Mouse (Mus musculus) liver, embryonic 15.5 days (tissue): ENCODE results near the gene Parp11. TPM values are rescaled to one million over a fixed set of nuclear protein-coding genes. Genes with fewer than 3 reads are reported as not detected.

Experiments
- ATAC-seq: fragments of 200-750 bp; cut with Nextera tagmentation; 2 replicates; pipeline ENCODE4 v1.8.0; 2017; ENCODE audit warnings: moderate number of reproducible peaks, mild to moderate bottlenecking, moderate library complexity; ENCODE audit not compliant: insufficient read depth
- H3K27ac ChIP-seq: fragments of 300-500 bp; sonication (generic); replicated peaks from 2 replicates; pipeline ENCODE4 v1.5.1; 2015; ENCODE audit warnings: mild to moderate bottlenecking, inconsistent platforms
- H3K27me3 ChIP-seq: fragments of 300-500 bp; sonication (generic); 2 replicates; pipeline ENCODE4 v1.6.1; 2015; ENCODE audit warnings: mild to moderate bottlenecking, inconsistent platforms
- H3K36me3 ChIP-seq: fragments of 300-500 bp; sonication (generic); replicated peaks from 2 replicates; pipeline ENCODE4 v1.6.1; 2015; ENCODE audit warnings: moderate library complexity, mild to moderate bottlenecking, inconsistent platforms
- H3K4me1 ChIP-seq: fragments of 300-500 bp; sonication (generic); replicated peaks from 2 replicates; pipeline ENCODE4 v1.6.1; 2015; ENCODE audit warnings: inconsistent platforms
- H3K4me2 ChIP-seq: fragments of 300-500 bp; sonication (generic); 2 replicates; pipeline ENCODE4 v1.6.1; 2015; ENCODE audit warnings: moderate library complexity, mild to moderate bottlenecking, inconsistent platforms
- H3K4me3 ChIP-seq: fragments of 300-500 bp; sonication (generic); replicated peaks from 2 replicates; pipeline ENCODE4 v1.5.1; 2015; ENCODE audit warnings: mild to moderate bottlenecking, inconsistent platforms
- H3K9ac ChIP-seq: fragments of 300-500 bp; sonication (generic); 2 replicates; pipeline ENCODE4 v1.6.1; 2015; ENCODE audit warnings: moderate library complexity, mild to moderate bottlenecking, inconsistent platforms
- H3K9me3 ChIP-seq: fragments of 300-500 bp; sonication (generic); replicated peaks from 2 replicates; pipeline ENCODE4 v1.6.1; 2016; ENCODE audit warnings: inconsistent platforms
- WGBS: fragments of 180-500 bp; shearing (Covaris S2); methylation state at CpG from one replicate; pipeline ENCODE4 v1.1.7; 2015; ENCODE audit warnings: mixed read lengths; ENCODE audit not compliant: insufficient replicate concordance; 5-methylcytosine and 5-hydroxymethylcytosine counted together
- polyA plus RNA-seq: library from polyadenylated mRNA; unstranded; fragments of >200 nt; fragmentation: Nextera tagmentation; extraction: Ambion mirVana; gene quantifications from 2 replicates; pipeline ENCODE4 v1.2.1, GENCODE M21; 2015

Gene Parp11
- polyA plus RNA-seq, 1 experiment from 2014 or later = 6.2 TPM

DNA sequence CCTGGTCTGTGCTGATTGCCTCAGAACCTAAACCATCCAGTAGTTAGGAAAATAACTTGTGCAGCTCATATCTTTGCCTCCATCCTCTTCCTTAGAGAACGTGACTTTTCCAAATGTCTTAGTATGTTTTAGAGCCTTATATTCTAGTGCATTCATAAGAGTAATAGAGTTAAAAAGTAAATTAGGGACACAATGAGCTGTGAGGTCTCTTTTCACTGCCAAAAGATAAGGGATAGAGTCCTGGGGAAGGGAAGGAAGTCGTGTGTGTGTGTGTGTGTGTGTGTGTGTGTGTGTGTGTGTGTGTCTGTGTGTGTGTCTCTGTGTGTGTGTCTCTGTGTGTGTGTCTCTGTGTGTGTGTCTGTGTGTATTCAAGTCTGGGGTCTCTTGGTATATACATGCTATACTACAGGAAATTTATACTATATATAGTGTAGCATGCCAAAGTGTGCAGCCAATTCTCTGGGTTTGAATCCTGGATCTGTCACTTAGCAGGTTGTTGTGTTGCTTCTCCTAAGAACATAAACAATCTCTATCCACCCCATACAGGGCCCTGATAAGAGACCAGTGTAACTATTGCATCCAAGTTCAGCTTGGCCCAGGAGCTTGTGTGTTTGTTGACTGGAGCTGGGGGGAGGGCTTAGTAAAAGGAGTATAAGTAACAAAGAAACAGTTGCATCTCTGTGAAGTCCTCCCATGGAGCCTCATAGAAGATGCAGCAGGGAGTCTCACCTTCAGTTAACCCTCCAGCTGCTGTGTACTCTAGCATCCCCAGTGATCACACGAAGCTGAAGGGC is 85.0 kb downstream of the Parp11 start:
- ATAC-seq = no peak
- no peaks in the 10 kb centered on the region for H3K9me3 ChIP-seq
- H3K36me3 ChIP-seq = no peaks in the 10 kb centered on the region
- no peak overlapping the region for H3K4me3 ChIP-seq
- no peak overlapping the region for H3K9ac ChIP-seq
- H3K27me3 ChIP-seq = no peaks in the 10 kb centered on the region
- no peak overlapping the region for H3K4me2 ChIP-seq
- WGBS = 32% methylated on average over 3 of the region's 3 CpGs
- H3K4me1 ChIP-seq = peaks cover 11% of the 10 kb centered on the region
- no peak overlapping the region for H3K27ac ChIP-seq

DNA sequence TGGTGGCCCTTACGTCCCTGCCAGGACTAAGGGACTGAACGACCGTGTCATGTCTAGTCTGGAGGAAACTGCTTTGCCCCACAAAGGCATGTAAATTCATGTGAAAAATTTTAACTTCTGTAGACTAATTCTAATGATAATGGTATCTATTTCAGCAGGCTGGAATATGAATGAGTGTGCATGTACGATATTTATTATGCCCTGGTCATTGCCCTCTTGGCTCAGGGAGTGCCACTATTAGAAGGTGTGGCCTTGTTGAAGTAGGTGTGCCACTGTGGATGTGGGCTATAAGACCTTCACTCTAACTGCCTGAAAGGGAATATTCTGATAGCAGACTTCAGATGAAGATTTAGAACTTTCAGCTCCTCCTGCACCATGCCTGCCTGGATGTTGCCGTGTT is 85.7 kb downstream of the Parp11 start:
- WGBS = 72% methylated on average over 5 of the region's 5 CpGs

DNA sequence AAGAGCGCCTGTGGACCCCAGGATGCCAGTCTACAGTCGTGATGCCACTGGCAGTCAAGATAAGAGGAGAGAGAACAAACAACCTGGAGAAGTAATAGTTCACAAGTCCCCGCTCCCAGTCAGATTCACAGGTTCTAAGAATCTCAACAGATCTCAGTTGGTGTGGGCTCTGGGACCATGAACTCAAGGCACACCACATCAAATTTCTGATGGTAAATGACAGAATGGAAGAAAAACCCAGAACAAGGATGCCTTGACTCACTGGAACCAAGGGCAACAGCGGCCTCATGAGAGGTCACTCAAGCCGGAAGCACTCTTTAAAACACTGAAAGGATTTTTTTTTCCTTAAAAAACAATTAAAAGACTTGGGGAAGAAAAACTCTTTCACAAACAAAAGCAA is 87.1 kb downstream of the Parp11 start:
- Histone ChIP-seq H3K4me1 (peaks cover 8% of the 10 kb centered on the region), H3K27me3 (no peaks in the 10 kb centered on the region), H3K9ac (no peak overlapping the region), H3K4me2 (no peak overlapping the region), H3K27ac (no peak overlapping the region), H3K36me3 (no peaks in the 10 kb centered on the region), H3K4me3 (no peak overlapping the region), H3K9me3 (no peaks in the 10 kb centered on the region)
- WGBS = 70% methylated on average over 5 of the region's 5 CpGs
- ATAC-seq = no peak

More for the DNA sequence above, 85.7 kb downstream of the Parp11 start:
- Histone ChIP-seq H3K27ac (no peak overlapping the region), H3K27me3 (no peaks in the 10 kb centered on the region), H3K4me2 (no peak overlapping the region), H3K36me3 (no peaks in the 10 kb centered on the region), H3K9ac (no peak overlapping the region), H3K9me3 (no peaks in the 10 kb centered on the region), H3K4me1 (peaks cover 11% of the 10 kb centered on the region), H3K4me3 (no peak overlapping the region)
- ATAC-seq = no peak

DNA sequence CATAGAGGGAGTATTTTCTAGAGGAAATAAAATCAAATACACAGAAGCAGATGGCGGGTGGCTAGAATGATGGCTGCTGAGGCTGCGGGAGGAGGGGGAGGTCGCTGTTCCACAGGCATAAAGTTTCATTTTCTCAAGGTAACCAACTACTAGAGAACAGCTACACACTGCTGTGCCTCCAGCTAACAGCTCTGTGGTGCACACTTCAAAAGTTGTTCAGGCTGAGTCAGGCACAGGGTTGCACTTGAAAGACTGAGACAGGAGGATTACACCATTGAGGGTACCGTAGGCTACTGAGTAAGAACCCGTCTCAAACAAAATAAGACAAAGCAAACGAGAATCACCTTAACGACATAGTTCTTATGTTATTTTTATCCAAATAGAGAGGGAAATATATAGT is 90.4 kb downstream of the Parp11 start:
- 71% methylated on average over 7 of the region's 7 CpGs for WGBS
- no peak overlapping the region for H3K4me2 ChIP-seq
- no peak overlapping the region for H3K27ac ChIP-seq
- H3K9me3 ChIP-seq = no peaks in the 10 kb centered on the region
- H3K4me3 ChIP-seq = no peak overlapping the region
- no peak overlapping the region for H3K9ac ChIP-seq
- H3K4me1 ChIP-seq = no peaks in the 10 kb centered on the region; the same call in 1 of the 2 replicates
- no peaks in the 10 kb centered on the region for H3K36me3 ChIP-seq
- no peaks in the 10 kb centered on the region; the same call in 1 of the 2 replicates for H3K27me3 ChIP-seq
- no peak for ATAC-seq

DNA sequence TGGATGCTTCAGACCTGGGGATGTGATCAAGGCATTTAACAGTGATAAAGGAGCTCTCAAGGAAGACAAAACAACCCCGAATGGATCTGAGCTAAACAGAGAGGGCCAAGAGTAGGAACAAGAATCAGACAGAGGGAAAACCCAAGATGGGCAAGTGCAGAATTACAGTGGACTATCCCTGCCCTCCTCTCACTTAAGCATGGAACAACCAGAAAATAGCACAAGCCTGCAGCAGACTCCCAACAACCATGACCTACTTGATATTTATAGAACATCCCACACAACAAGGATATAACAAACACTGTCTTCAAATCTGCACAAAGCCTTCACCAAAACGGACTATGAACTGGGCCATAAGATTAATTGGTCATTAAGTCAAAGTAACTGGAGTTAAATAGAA is 91.5 kb downstream of the Parp11 start:
- 48% methylated on average over 2 of the region's 2 CpGs for WGBS
- no peaks in the 10 kb centered on the region for H3K36me3 ChIP-seq
- H3K4me3 ChIP-seq = no peak overlapping the region
- no peak overlapping the region for H3K9ac ChIP-seq
- H3K4me2 ChIP-seq = no peak overlapping the region
- peaks cover 4% of the 10 kb centered on the region; the same call in 1 of the 2 replicates for H3K27me3 ChIP-seq
- H3K27ac ChIP-seq = no peak overlapping the region
- no peaks in the 10 kb centered on the region; the same call in 1 of the 2 replicates for H3K4me1 ChIP-seq
- no peak for ATAC-seq
- no peaks in the 10 kb centered on the region for H3K9me3 ChIP-seq

DNA sequence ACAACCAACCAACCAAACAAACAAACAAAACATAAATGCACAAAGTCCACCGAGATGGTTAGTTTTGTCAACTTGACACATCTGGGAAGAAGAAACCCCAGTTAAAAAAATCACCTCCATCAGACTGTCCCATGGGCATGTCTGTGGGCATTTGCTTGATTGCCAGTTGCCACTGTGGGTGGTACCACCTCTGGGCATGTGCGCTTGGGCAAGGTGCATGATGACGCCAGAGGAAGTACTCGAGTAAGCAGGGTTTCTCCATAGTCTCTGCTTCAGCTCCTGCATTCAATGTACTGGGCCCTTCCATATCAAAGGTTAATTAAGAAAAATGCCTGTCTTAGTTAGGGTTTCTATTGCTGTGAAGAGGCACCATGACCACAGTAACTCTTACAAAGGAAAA is 92.6 kb downstream of the Parp11 start:
- H3K27ac ChIP-seq = no peak overlapping the region
- no peak for ATAC-seq
- H3K4me2 ChIP-seq = no peak overlapping the region
- 64% methylated on average over 4 of the region's 4 CpGs for WGBS
- H3K9me3 ChIP-seq = no peaks in the 10 kb centered on the region
- no peak overlapping the region for H3K9ac ChIP-seq
- no peaks in the 10 kb centered on the region; the same call in 1 of the 2 replicates for H3K4me1 ChIP-seq
- H3K4me3 ChIP-seq = no peak overlapping the region
- H3K27me3 ChIP-seq = peaks cover 5% of the 10 kb centered on the region; the same call in 1 of the 2 replicates
- H3K36me3 ChIP-seq = no peaks in the 10 kb centered on the region

DNA sequence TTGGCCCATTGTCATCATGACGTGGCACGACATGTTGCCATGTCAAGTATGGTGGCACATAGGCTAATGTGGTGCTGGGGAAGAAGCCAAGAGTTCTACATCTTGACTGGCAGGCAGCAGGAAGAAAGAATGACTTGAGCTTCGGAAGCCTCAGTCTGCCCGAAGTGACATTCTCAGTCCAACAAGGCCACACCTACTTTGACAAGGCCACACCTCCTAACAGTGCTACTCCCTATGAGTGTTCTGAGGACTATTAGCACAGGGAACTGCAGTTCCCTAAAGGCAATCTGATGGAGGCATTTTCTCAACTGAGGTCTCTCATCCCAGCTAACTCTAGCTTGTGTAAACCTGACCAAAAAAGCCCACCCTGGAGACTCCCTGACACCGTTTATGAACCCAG is 93.0 kb downstream of the Parp11 start:
- Histone ChIP-seq H3K36me3 (no peaks in the 10 kb centered on the region), H3K4me3 (no peak overlapping the region), H3K27me3 (peaks cover 5% of the 10 kb centered on the region; the same call in 1 of the 2 replicates), H3K4me2 (no peak overlapping the region), H3K27ac (no peak overlapping the region), H3K9me3 (no peaks in the 10 kb centered on the region), H3K4me1 (no peaks in the 10 kb centered on the region; the same call in 1 of the 2 replicates), H3K9ac (no peak overlapping the region)
- WGBS = 52% methylated on average over 5 of the region's 5 CpGs
- no peak for ATAC-seq

DNA sequence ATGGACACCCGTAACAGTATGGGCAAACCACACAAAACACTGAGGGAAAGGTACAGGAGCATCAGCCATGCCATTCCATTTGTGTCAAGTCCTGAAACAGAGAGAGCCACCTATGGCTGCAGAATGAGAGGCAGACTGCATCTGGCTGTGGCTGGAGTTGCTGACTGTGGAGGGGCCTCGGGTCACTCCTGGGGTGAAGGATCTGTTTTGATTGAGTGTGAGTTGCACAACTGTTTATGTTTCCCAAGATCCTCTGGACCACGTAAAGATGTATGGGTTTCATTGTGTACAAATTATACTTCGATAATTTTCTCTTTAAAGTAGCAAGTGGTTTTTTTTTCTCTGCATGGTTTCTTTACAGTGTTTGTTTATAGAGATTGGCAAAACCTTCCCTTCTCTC is 93.9 kb downstream of the Parp11 start:
- H3K4me2 ChIP-seq = no peak overlapping the region
- no peaks in the 10 kb centered on the region for H3K36me3 ChIP-seq
- no peak overlapping the region for H3K9ac ChIP-seq
- H3K27ac ChIP-seq = no peak overlapping the region
- H3K27me3 ChIP-seq = peaks cover 5% of the 10 kb centered on the region; the same call in 1 of the 2 replicates
- no peaks in the 10 kb centered on the region for H3K9me3 ChIP-seq
- H3K4me3 ChIP-seq = no peak overlapping the region
- H3K4me1 ChIP-seq = no peaks in the 10 kb centered on the region; the same call in 1 of the 2 replicates
- WGBS = 43% methylated on average over 4 of the region's 4 CpGs
- no peak for ATAC-seq

DNA sequence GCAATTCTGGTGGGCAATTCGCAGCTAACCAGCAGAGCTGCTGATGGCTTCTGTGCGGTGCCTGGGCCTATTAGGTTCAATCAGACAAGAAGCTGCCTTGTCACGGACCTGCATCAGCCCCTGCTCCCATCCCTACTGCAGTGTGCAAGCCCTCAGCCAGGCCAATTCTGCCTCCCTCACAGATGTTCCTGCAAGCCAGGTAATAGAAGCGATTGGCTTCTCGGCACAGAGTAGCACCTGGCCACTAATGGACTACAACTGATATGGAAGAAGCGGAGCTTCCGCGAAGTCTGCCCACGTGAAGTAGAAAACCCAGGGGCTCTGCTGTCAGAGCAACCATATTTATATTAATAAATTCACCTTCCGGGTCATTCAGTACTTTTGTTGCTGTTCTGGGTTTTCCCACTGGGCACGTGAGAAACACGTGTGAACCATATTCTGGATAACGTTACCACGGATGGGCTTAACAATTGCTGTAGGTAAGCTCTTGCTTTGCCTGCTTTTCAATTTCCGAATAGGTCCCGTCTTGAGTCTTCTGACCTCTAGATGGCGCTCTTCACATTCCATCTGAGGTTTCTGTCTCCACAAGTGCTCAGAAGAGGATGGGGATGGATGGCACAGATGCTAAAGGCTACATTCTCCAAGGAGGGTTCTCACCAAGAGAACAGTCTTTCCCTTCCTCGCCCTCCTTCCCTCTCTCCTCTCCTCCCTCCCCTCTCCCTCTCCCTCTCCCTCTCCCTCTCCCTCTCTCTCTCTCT is 95.2 kb downstream of the Parp11 start:
- H3K9ac ChIP-seq = no peak overlapping the region
- H3K4me2 ChIP-seq = no peak overlapping the region
- no peaks in the 10 kb centered on the region for H3K9me3 ChIP-seq
- H3K27me3 ChIP-seq = peaks cover 9% of the 10 kb centered on the region; the same call in 1 of the 2 replicates
- 30% methylated on average over 18 of the region's 18 CpGs for WGBS
- H3K4me1 ChIP-seq = no peaks in the 10 kb centered on the region; the same call in 1 of the 2 replicates
- no peaks in the 10 kb centered on the region for H3K36me3 ChIP-seq
- H3K27ac ChIP-seq = no peak overlapping the region
- ATAC-seq = no peak
- H3K4me3 ChIP-seq = no peak overlapping the region
